Mouse (Mus musculus): ENCODE measurements around the gene Lrmda.

- no peak for TF ChIP-seq CTCF (IDR thresholded peaks at IDR 0.05; ENCODE audit: borderline replicate concordance, control insufficient read depth, extremely low read depth, insufficient read depth, low read length, poor library complexity)
- no peak for TF ChIP-seq POLR2A (IDR thresholded peaks at IDR 0.05; ENCODE audit: control insufficient read depth, extremely low read depth, insufficient read depth, low read length, poor library complexity)
Measured at GRCm38 (mm10) chr14:22968705-22969104, 949.2 kb downstream of the Lrmda start.
